Mouse (Mus musculus): ENCODE measurements around the gene Kif2b. TPM values are rescaled to one million over a fixed set of nuclear protein-coding genes. Genes with fewer than 3 reads are reported as not detected.

Gene Kif2b
- 342 TPM for polyA plus RNA-seq (2014; fragmentation: Illumina TruSeq; extraction: RNeasy Lipid Tissue Mini Kit (QIAGEN cat#74804); ENCODE audit: low read depth, low replicate concordance)

GRCm38 (mm10) chr11:91577317-91577716 lies at the start of gene Kif2b:
Gene Kif2b, minus strand, starts transcription at chr11:91577558.

